Mouse (Mus musculus) erythroblast, embryonic 14.5 days (primary cell): ENCODE measurements around the gene Clip2. TPM values are rescaled to one million over a fixed set of nuclear protein-coding genes. Genes with fewer than 3 reads are reported as not detected.

Experiments
- H3K27me3 ChIP-seq: 2 replicates; pipeline ENCODE4 v1.6.1; 2012; ENCODE audit warnings: inconsistent platforms; ENCODE audit not compliant: control insufficient read depth
- H3K36me3 ChIP-seq: 2 replicates; pipeline ENCODE4 v1.6.1; 2012; ENCODE audit warnings: mild to moderate bottlenecking, inconsistent platforms; ENCODE audit not compliant: control insufficient read depth
- H3K4me1 ChIP-seq: 2 replicates; pipeline ENCODE4 v1.6.1; 2012; ENCODE audit warnings: inconsistent platforms; ENCODE audit not compliant: control insufficient read depth
- H3K4me3 ChIP-seq: replicated peaks from 2 replicates; pipeline ENCODE3; 2012; ENCODE audit warnings: moderate library complexity, mild to moderate bottlenecking, inconsistent platforms
- H3K9me3 ChIP-seq: 2 replicates; pipeline ENCODE4 v1.6.1; 2012; ENCODE audit warnings: low read length, inconsistent platforms, mixed read lengths; ENCODE audit not compliant: control insufficient read depth
- GATA1 ChIP-seq: IDR thresholded peaks from 2 replicates; pipeline ENCODE4 v1.6.1; 2012; ENCODE audit warnings: low read length, inconsistent platforms, mixed read lengths
- TAL1 ChIP-seq: IDR thresholded peaks from 3 replicates; pipeline ENCODE4 v1.6.1; 2012; ENCODE audit warnings: low read length, inconsistent platforms, mixed read lengths
- polyA plus RNA-seq: library from polyadenylated mRNA; stranded (reverse); fragments of >175 nt; gene quantifications from 2 replicates; pipeline ENCODE4 v1.2.3, GENCODE M21; 2012

Gene Clip2
- polyA plus RNA-seq, 1 experiment: 0.16 TPM

DNA sequence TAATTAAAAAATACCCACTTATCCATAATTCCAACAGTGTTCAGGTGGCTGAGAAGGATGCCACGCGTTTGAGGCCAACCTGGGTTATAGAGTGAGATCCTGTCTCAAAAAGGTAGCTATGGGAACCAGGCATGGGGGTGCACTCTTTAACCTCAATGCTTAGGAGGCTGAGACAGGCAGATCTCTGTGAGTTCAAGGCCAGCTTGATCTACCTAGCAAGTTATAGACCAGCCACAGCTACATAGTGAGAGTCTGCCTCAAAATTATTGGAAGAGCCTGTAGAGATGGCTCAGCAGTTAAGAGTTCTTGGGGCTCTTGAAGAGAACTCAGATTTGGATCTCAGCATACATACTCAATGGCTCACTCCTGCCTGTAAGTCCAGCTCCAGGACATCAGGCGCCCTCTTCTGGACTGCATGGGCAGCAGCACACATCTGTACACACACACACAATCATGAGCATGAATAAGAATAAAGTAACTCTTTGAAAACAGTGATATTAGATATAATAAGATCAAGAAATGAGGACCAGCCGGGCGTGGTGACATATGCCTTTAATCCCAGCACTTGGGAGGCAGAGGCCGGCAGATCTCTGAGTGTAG lies 77.1 kb downstream of the Clip2 start:
- Histone ChIP-seq H3K9me3 (peaks cover 2% of the 10 kb centered on the region; the same call in 1 of the 2 replicates), H3K4me3 (no peak overlapping the region), H3K4me1 (peaks cover 13% of the 10 kb centered on the region), H3K36me3 (no peaks in the 10 kb centered on the region), H3K27me3 (no peaks in the 10 kb centered on the region)
- TF ChIP-seq TAL1: no peak
- no peak for TF ChIP-seq GATA1

DNA sequence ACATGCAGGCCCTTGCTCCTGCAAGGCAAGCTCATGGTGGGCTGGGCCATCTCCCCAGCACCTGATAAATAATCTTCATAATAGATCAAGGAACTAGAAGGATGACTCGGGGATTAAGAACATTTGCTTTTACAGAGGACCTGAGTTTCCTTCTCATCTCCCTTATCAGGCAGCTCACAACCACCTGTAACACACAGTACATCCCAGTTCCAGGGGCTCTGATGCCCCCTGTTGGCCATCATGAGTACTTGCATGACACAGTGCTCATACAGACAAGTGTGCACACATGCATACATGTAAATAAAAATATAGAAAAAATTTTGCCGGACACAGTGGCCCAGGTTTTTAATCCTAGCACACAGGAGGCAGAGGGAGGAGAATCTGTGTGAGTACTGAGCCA lies 78.3 kb downstream of the Clip2 start:
- peaks cover 2% of the 10 kb centered on the region; the same call in 1 of the 2 replicates for H3K9me3 ChIP-seq
- H3K27me3 ChIP-seq: no peaks in the 10 kb centered on the region
- peaks cover 24% of the 10 kb centered on the region for H3K4me1 ChIP-seq
- TF ChIP-seq GATA1 (no peak), TAL1 (no peak)
- H3K4me3 ChIP-seq: no peak overlapping the region
- no peaks in the 10 kb centered on the region for H3K36me3 ChIP-seq

GRCm38 (mm10) chr5:134470538-134471169 lies 81.6 kb downstream of the Clip2 start:
- Histone ChIP-seq H3K4me3 (no peak overlapping the region), H3K36me3 (no peaks in the 10 kb centered on the region), H3K9me3 (peaks cover 2% of the 10 kb centered on the region; the same call in 1 of the 2 replicates), H3K27me3 (no peaks in the 10 kb centered on the region), H3K4me1 (peaks cover 53% of the 10 kb centered on the region)
- TF ChIP-seq TAL1 (no peak), GATA1 (no peak)

DNA sequence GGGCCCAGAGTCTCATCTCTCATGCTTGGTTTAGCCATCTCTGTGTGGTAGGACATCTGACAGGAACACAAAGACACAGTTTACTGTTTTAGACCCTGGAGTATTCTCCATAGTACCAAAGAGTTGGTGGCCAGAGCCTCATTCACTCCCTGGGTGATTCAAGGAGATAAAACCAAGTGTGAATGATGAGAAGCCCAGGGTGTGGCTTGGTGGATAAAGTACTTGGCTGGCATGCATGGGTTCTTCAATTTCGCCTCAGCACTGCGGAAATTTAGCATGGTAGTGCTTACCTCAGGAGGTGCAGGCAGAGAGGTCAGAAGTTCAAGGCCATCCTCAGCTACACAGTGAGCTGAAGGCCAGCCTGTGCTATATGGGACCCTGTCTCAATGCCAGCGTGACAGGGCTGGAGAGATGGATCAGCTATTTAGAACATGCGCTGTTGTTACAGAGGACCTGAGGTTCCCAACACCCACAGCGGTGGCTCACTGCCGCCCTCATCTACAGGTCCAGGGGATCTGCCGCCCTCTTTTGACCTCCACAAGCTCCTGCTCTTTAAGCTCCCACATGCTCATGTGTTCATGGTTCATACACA lies 82.6 kb downstream of the Clip2 start:
- Histone ChIP-seq H3K4me1 (peaks cover 61% of the 10 kb centered on the region), H3K36me3 (no peaks in the 10 kb centered on the region)

GRCm38 (mm10) chr5:134468158-134468765 lies 84.0 kb downstream of the Clip2 start:
- Histone ChIP-seq H3K4me1 (peaks cover 65% of the 10 kb centered on the region), H3K36me3 (no peaks in the 10 kb centered on the region), H3K9me3 (no peaks in the 10 kb centered on the region), H3K4me3 (no peak overlapping the region), H3K27me3 (no peaks in the 10 kb centered on the region)
- TF ChIP-seq GATA1: no peak
- TF ChIP-seq TAL1: no peak

More for the DNA sequence above, 82.6 kb downstream of the Clip2 start:
- H3K4me3 ChIP-seq: no peak overlapping the region
- no peaks in the 10 kb centered on the region for H3K27me3 ChIP-seq
- H3K9me3 ChIP-seq: no peaks in the 10 kb centered on the region
- no peak for TF ChIP-seq TAL1
- no peak for TF ChIP-seq GATA1

DNA sequence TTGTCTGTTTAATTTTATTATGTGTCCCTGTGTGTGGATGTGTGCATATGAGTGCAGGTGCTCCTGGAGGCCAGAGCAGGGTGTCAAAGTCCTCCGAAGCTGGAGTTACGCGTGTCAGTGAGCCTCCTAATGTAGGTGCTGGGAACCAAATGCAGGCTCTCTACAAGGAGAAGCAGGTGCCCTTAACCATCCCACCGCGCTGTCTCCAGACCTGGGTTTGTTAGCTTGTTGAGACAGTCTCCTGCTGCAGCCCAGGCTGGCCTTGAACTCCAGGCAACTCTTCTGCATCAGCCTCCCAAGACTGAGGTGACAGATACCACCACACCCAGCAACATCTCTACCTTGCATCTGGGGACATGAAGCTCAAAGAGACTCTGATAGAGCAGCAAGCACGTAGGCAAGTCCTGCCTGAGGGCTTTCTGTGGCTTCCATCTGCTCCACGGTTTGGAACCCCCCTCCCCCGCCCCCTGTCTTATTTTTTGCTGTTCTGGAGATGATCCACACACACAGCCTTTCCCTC lies 85.1 kb downstream of the Clip2 start:
- H3K9me3 ChIP-seq: no peaks in the 10 kb centered on the region

GRCm38 (mm10) chr5:134466296-134467029 lies 85.8 kb downstream of the Clip2 start:
- no peak overlapping the region for H3K4me3 ChIP-seq
- no peak for TF ChIP-seq TAL1
- no peaks in the 10 kb centered on the region for H3K27me3 ChIP-seq
- no peaks in the 10 kb centered on the region for H3K36me3 ChIP-seq
- no peaks in the 10 kb centered on the region for H3K9me3 ChIP-seq
- H3K4me1 ChIP-seq: peaks cover 71% of the 10 kb centered on the region

More for the DNA sequence above, 85.1 kb downstream of the Clip2 start:
- peaks cover 71% of the 10 kb centered on the region for H3K4me1 ChIP-seq
- H3K4me3 ChIP-seq: peak overlapping the region; percentile 32
- no peaks in the 10 kb centered on the region for H3K36me3 ChIP-seq
- H3K27me3 ChIP-seq: no peaks in the 10 kb centered on the region
- TF ChIP-seq TAL1: peak; percentile 62
- TF ChIP-seq GATA1: peak; percentile 49; the same call in 1 of the 2 replicates

DNA sequence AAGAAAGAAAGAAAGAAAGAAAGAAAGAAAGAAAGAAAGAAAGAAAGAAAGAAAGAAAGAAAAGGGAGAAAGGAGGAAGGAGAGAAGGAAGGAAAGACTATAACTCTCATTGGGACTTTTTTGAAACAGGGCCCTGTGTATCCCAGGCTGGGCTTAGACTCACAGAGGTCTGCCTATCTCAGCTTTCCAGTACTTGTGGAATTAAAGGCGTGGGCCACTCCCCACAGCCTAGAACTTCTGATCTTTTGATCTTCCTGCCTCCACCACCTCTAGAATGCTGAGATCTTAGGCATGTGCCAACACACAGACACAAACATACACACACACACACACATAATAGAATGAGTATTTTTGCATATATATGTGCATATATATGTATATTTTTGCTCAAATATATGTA lies 87.0 kb downstream of the Clip2 start:
- H3K36me3 ChIP-seq: no peaks in the 10 kb centered on the region
- no peaks in the 10 kb centered on the region for H3K9me3 ChIP-seq
- H3K27me3 ChIP-seq: no peaks in the 10 kb centered on the region
- H3K4me1 ChIP-seq: peaks cover 66% of the 10 kb centered on the region
- H3K4me3 ChIP-seq: no peak overlapping the region
- TF ChIP-seq TAL1: no peak
- no peak for TF ChIP-seq GATA1
